Mouse (Mus musculus): ENCODE results near the gene Nr6a1.
A peak's percentile ranks its signal among the peaks of the same experiment; 100 is the strongest.

Gene Nr6a1

DNA sequence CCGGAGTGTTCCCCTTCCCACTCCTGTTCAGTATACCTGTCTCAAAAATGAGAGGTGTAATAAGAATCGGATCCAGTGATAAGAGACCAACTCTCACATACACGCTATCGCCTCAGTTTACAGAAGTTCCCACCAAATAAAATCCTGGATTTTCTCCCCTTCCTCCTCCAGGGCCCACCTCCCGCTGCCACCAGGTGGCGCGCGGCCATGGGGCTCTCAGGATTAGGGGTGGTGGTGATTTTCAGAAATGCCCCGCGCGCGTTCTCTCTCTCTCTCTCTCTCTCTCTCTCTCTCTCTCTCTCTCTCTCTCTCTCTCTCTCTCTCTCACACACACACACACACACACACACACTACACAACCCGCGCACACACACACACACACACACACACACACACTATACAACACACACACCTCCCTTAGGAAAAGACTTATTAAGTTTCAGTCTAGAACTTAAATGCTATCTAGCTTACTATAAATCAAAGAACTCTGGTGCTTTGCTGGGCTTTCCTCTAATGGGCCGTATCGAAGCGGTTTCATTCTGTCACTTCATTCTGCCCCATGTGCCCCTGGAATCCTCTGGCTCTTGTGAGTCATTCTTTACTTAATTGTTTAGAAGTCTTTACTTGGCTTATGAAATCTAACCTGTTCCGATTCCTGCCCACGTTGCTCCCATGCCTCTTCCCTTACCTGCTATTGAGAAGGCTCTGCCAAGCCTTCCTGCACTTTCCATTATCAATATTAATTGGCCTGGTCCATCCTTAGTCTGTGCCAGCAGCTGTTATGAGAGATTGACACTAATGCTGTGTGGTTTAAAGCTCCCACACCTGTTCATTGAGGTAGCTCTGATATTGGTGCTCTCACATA is at the start of gene Nr6a1:
TSS of gene Nr6a1 (minus strand) at position 574 of the 865 bp plus-strand sequence.
- peak; percentile 42 for ATAC-seq (ENCODE audit: insufficient number of reproducible peaks, low FRiP score, low TSS enrichment)

DNA sequence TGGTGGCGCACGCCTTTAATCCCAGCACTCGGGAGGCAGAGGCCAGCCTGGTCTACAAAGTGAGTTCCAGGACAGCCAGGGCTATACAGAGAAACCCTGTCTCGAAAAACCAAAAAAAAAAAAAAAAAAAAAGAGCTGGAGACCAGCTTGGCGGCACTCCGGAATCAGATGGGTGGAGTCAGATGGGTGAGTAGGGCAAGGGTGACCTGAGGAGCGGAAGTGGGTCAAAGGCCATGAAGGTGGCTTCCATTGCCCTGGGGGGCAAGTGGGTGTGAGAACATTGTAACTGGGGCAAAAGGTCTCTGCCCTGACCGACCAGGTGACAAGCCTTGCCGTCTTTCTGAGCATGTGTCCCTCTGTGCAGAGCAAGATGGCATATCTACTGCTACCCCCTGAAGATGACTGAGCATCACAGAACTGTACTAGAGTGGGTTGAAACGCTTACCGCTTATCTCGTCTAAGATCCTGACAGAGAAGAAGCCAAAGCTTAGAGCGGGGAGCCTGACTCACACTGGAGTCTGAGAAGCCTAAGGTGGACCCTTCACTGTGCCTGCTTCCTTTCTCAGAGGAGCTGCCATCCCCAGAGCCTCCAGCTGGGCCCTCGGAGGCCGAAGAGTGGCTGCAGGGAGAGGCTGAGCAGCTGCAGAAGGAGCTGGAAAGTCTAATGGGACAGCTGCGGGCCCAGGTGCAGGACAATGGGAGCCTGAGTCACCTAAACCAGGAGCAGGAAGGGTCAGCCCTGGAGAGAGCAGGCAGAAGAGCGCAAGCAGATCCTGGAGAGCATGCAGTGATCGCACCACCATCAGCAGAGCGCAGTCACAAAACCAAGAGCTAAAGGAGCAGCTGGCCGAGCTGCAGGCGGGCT is 48.7 kb upstream of the Nr6a1 start:
- no peak for ATAC-seq (ENCODE audit: insufficient number of reproducible peaks, low FRiP score, low TSS enrichment)

DNA sequence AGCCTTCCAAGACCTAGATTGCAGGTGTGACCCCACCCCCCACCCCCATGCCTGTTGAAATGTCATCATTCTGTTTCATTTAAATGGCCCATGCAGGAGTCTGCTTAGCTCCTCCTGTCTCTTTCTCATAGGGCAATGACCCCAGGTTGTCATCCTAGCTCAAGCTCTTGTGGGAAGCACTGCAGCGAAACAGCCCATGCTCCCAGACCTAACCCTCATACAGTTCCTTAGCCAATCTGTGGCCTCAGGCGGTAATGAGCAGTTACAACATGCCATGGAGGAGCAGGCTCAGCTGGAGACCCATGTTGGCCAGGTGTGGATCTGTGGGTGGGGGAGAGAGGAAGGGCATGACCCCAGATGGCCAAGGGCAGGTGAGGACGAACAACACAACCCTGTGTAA is 47.7 kb upstream of the Nr6a1 start:
- ATAC-seq (ENCODE audit: insufficient number of reproducible peaks, low FRiP score, low TSS enrichment), result no peak

DNA sequence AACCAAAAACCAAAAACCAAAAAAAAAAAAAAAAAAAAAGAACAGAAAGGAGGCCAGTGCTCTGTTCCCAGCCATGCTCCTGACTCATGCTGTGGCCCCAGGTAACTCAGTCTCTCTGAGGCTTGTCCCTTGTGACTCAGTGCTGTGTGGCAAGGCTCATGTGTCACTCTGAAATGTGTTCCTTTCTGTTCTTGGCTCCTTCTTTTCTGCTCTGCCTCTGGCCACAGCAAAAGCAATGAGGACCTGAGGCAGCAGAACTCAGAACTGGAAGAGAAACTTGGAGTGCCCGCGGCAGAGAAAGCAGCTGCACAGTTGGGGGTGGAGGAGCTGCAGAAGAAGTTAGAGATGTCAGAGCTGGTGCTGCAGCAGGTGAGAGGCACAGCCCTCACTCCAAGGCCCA is 46.7 kb upstream of the Nr6a1 start:
- no peak for ATAC-seq (ENCODE audit: insufficient number of reproducible peaks, low FRiP score, low TSS enrichment)

DNA sequence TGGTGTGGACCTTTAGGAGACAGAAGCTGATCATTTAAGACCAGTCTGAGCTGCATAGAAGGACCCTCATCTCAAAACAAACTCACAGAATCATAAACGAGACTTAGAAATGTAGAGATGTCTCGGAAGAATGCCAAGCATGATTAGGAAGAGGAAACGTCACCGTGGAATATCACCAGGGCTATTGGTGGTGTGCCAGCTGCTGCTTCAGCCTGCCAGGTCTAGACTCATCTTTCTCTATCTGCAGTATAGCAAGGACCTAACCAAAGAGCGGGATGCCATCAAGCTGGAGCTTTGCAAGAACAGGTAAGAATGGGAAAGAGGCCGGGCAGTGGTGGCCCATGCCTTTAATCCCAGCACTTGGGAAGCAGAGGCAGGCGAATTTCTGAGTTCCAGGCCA is 46.2 kb upstream of the Nr6a1 start:
- ATAC-seq (ENCODE audit: insufficient number of reproducible peaks, low FRiP score, low TSS enrichment), result no peak

DNA sequence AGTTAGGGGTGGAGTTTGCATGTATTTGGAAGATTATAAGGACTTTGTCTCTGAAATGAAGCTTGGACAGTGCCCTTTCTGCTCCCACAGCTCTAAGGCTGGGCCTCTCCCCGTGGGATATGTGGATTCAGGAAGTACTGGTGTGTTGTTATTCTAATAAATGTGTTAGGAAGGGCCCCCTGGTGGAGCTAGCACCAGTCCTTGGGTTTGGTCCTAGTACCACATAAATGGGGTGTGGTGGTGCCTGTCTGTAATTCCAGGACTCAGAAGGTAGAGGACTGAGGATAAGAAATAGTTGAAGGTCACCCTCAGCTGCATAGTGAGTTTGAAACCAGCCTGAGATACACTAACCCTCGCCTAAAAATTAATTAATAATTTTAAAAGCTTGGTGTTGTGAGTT is 45.7 kb upstream of the Nr6a1 start:
- ATAC-seq (ENCODE audit: insufficient number of reproducible peaks, low FRiP score, low TSS enrichment), result no peak

DNA sequence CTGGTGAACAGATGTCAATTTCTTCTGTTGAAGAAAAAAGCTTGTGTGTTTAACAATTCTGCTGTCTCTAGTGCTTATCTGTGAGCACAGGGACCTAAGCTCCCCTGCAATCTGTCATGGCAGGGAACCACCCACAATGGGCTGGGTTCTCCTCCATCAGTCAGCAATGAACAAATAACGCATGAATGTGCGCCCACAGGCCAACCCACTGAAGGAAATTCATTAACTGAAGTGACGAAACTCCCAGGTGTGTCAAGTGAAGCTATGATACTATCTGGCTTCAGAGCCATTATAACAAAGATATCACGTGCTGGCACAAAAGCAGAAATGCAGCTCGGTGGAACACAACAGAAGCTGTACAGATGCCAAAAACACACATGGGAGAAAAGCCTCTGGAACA is 42.6 kb upstream of the Nr6a1 start:
- no peak for ATAC-seq (ENCODE audit: insufficient number of reproducible peaks, low FRiP score, low TSS enrichment)

DNA sequence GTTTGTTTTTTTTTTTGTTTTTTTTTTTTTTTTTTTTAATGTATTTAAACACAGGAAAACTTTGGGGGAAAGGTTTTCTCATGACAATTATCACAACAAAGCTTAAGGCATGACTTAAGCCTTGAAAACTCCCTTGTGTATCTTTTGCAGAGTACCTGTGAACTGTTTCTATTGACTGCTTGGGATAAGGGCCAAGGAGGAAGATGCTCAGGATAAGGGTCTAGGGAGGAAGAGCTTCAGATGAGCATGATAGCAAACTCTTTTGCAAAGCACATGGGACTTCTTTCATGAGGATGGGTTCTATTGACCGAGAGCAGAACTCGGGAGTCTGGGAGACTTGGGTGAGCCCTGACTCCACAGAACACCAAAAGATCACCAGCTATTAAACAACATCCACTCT is 42.2 kb upstream of the Nr6a1 start:
- ATAC-seq (ENCODE audit: insufficient number of reproducible peaks, low FRiP score, low TSS enrichment), result no peak

DNA sequence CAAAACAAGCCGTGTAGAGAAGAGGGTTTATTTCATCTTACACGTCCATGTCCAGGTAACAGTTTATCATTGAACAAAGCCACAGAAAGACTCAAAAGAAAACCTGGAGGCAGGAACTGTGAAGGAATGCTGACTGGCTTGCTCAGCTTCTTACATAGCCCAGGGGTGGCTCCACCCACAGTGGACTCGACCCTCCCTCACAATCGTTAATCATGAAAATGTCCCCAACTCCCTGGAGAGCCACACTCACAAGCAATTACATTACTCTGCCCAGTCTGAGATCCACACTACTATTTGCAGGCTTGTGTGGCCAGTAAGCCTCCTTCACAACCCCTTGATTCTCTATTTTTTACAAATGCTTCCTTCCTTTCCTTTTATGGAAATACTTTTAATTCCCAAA is 36.7 kb upstream of the Nr6a1 start:
- no peak for ATAC-seq (ENCODE audit: insufficient number of reproducible peaks, low FRiP score, low TSS enrichment)

DNA sequence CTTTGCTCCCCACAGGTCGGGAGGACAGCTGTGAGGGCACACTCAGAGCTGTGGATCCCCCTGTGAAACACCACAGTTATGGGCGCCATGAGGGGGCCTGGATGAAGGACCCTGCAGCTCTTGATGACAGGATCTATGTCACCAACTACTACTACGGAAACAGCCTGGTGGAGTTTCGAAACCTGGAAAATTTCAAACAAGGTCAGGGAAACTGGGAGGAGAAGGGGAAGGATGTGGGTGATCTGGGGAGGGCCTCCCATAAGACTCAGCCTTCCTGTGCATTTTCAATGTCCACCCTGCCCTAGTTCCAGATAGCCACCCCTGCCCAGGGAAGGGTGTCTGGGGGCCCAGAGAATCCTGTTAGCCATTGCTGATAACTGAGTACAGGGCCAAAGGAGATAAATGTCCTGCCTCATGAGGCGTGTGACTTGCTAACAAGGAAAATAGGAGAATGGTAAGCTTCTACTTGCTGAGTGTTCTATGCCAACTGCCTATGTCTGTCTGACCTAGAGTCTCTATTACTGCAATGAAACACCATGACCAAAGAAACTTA is 30.3 kb upstream of the Nr6a1 start:
- ATAC-seq (ENCODE audit: insufficient number of reproducible peaks, low FRiP score, low TSS enrichment), result no peak

DNA sequence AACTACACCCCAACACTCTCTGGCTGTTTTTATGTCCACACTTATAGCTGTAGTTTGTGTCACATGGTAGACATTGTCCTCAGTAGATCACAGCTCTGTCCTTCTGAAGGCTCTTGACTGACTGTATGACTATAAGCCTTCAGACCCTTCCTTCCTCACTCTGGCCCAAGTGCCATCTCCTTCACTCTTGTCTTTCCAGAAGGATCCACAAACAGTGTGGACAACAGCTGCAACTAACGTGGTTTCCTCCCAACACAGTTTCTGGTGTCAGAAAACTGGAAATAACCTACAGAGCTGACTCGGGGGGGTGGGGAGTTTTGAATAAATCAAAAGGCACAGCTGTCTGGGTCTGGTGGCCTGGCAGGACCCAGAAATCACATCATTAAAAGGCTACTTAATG is 28.6 kb upstream of the Nr6a1 start:
- ATAC-seq (ENCODE audit: insufficient number of reproducible peaks, low FRiP score, low TSS enrichment), result no peak

DNA sequence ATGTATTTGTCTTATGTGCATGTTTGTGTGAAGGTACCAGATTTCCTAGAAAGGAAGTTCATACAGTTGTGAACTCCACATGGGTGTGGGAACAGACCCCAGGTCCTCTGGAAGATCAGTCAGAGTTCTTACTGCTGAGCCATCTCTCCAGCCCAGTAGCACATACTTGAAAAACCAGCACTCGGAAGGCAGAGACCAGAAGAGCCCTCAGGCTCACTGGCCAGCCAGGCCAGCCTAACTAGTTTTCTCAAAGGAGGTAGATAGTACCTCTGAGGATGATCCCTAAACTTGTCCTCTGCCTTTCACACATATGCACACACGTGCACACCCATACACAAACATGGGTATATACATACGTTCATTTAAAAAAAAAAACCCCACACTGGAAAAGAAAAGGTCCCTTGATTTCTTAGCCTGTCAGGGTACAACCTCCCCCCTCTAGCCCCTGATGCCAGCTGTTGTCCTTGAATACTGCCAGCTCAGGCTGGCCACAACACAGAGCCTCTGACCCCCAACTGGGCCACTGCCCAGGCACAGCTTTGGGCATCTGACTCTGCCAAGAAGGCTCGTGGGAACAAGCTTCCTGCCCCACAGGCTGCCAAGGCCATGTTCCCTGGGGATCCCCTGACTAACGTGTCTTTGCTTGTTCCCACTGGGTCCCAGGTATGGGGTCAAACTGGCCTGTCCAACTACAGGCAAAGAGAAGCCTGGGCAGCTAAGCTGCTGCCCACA is 25.8 kb upstream of the Nr6a1 start:
- ATAC-seq (ENCODE audit: insufficient number of reproducible peaks, low FRiP score, low TSS enrichment), result no peak

DNA sequence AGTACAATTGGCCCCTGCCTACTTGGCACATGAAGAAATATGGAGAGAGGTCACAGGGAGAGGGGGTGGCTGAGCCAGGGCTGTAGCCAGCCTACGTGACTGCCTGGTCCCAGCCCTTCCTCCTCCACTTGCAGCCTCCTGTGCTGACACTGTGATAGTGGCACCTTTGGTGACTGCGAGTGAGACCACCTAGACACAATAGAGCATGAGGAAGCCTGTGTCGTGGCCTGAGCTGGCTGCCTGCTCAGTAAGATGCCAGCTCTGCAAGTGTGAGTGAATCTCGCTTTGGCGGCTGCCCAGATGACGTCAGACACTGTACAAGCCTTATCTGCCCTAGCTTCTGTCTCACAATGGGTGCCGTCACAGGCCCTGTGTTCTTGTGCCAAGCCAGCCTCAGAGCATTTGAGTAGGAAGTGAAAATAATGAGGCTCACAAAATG is 22.8 kb upstream of the Nr6a1 start:
- ATAC-seq (ENCODE audit: insufficient number of reproducible peaks, low FRiP score, low TSS enrichment), result peak; percentile 74

DNA sequence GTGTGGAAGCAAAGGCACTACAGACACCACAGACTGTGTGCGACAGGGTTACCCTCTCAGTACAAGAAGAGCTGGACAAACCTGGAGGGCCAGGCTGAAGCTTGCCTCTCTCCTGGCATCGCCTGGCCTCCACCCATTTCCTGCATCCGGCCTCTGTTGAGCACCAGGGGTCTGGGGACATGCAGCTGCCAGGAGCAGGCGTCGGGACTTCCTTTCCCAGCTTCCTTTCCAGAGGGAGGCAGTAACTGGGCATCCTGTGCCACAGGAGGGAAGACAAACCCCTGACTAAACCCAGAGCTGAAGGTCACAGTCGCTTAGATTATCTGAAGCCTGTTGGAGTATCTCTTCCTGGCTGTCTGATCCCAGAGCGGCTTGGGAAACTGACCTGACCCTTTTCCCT is 20.1 kb upstream of the Nr6a1 start:
- ATAC-seq (ENCODE audit: insufficient number of reproducible peaks, low FRiP score, low TSS enrichment), result no peak

DNA sequence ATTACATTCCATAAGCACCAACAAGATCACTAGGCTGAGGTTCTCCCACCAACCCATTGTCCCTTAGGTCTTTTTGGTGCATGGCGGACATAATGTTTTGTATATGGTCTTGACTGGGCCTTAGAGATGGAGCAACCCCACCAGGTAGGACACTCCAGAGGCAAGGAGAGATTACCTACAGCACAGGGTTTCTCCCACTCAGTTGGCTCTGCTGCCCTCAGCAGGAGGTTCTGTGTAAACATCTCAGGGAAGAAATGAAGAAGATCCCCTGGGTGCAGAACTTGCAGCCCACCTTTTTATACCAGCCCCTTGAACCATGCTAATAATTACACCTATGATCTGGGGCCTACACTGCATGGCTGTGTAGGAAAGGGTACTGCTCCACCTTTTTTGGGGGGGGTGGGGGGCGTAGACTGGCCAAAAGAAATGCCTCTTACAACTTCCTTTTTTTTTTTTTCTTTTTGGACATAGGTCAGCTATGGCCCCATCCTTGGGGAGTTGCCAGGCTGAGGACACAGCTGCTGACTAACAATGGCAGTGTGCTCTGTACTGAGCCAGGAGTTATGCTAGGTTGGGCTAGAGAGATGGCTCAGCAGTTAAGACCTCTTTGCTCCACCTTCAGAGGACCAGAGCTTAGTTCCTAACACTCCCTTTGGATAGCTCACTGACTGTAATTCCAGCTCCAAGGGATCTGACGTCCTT is 17.1 kb upstream of the Nr6a1 start:
- ATAC-seq (ENCODE audit: insufficient number of reproducible peaks, low FRiP score, low TSS enrichment), result no peak

DNA sequence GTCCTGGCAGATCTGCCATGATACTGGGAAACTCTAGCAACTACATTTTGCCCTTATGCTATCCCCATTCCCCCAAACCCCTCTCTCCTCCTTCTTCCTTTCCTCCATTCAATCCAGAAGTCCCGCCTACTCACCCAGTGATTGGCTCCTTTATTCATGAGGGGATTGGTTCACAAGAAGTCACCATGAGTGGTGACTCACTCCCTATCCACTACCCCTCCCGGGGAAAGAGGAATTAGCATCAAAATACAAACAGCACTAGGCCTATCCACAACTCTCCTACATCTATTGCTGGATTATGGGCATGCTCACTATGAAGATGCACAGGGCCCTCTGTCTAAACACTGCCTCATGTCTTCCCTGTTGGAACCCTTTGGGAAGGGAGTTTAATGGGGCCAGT is 16.5 kb upstream of the Nr6a1 start:
- ATAC-seq (ENCODE audit: insufficient number of reproducible peaks, low FRiP score, low TSS enrichment), result no peak

DNA sequence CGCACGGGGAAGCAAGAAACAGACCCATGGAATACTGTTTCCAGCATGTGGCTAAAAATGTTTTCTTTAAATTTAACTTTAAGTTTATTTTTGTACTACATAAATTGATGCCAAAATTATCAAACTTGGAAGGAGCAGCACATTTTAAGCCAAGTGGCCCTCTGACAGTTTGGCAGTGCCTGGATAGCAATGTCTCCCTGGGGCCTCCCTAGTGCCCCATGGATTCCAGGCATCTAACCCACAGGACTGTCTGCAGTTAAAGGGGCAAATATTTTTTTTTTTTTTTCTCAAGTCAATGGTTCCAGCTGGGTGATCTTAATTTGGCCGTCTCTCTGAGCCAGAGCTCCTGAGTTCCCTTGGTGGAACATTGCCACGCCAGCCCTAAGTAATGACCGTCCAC is 15.7 kb upstream of the Nr6a1 start:
- ATAC-seq (ENCODE audit: insufficient number of reproducible peaks, low FRiP score, low TSS enrichment), result no peak

DNA sequence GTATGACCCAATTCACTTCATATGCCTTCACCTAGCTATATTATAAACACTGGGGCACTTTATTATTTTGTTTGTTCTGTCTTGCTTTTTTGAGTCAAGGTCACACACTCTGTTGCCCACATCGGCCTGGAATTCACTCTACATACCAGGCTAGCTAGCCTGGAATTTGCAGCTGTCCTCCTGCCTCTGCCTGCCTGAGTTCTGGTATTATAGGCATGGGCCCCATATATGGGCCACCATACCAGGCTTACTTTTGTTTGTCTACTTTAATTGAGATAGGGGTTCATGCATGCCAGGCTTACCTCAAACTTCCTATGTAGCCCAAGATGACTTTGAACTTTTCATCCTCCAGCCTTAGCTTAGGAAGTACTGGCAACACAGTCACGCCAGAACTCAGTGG is 14.4 kb upstream of the Nr6a1 start:
- ATAC-seq (ENCODE audit: insufficient number of reproducible peaks, low FRiP score, low TSS enrichment), result no peak

DNA sequence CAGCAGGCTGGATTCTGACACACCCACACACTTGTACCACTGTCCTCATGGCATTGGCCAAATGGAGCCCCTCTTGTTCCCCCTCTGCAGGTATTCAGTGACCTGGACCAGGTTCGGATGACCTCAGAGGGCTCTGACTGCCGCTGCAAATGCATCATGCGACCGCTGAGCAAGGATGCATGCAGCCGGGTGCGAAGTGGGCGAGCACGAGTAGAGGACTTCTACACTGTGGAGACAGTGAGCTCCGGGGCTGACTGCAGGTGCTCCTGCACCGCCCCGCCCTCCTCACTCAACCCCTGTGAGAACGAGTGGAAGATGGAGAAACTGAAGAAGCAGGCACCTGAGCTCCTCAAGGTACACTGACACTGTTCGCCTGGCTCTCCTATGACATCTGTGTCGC is 13.9 kb upstream of the Nr6a1 start:
- ATAC-seq (ENCODE audit: insufficient number of reproducible peaks, low FRiP score, low TSS enrichment), result no peak

DNA sequence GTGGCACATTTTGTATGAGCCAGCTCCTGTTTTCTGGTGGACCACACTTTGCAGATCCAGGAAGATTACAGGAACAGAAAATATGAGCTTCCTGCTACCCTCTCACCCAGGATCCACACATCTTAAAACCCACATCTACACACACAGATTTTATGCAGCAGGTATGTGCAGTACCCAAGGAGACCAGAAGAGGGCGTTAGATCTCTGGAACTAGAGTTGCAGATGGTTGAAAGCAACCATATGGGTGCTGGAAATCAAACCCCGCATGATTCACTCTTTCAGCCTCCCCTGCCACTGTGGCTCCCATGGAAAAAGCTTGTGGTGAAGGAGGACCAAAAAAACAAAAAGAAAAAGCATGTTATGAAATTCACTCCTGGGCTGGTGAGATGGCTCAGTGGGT is 11.6 kb upstream of the Nr6a1 start:
- ATAC-seq (ENCODE audit: insufficient number of reproducible peaks, low FRiP score, low TSS enrichment), result no peak
